Mouse (Mus musculus) ovary, postnatal 10 days (tissue): Measurements from ENCODE around the gene Hcar2.

Source experiments
- DNase-seq: peaks from one replicate; pipeline ENCODE4 v3.0.0; 2022; ENCODE audit warnings: low spot score

Hcar2 gene

GRCm38 (mm10) chr5:123865365-123865764, at the start of gene Hcar2:
Gene Hcar2, minus strand, starts transcription at chr5:123865499.
- DNase-seq, result no peak

GRCm38 (mm10) chr5:123914852-123915251, 49.6 kb upstream of the Hcar2 start:
- no peak for DNase-seq

DNA sequence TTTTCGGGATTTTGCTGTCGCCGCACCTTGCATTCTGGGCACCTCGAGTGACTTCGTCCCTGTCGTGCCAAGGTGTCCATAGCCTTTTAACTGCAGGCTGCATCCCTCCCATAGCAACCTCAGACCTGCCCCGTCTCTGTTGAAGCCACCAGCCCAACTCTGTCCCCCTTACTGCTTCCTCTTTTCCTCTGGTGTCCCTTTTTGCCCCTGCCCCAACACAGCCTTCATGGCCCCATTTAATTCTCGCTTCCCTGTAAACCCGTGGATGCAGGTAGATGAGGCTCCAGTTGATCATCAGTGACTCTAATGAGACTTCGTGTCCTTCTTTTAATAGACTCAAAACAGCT, 42.3 kb upstream of the Hcar2 start:
- DNase-seq, result no peak

DNA sequence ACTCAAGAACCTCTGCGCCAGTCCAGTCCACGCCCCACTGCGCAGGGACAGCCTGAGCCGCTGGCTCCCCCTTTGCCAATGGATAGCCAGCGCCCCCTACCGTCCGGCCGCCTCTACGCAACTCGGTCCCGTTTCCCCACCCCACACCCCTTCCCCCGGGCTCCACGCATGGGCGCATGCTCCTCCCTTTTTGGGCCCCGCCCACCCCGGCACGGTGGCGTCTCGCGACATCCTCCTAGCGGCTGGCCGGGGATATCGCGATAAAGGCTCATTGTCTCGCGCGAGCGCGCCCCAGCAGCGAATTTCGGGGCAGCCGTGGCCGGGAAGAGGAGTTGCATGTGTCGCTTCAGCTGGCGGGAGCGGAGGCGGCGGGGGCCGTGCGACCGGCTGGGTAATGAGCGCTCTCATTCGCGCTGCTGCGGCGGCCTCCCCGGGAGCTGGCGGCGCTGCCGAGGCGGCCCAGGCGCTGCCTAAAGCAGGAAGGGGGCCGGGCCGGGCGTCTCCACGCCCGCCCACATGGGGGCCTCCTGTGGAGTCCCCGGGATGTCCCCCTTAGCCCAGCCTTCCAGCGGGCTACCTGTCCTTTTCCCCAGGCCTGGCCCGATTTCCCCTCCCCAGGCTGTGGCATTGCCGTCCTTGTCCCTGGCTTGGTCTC, 41.8 kb upstream of the Hcar2 start, which contains the start of gene Denr:
Gene Denr (plus strand): TSS at position 200 of the 655 bp plus-strand sequence.
- DNase-seq, result peak; percentile 99

DNA sequence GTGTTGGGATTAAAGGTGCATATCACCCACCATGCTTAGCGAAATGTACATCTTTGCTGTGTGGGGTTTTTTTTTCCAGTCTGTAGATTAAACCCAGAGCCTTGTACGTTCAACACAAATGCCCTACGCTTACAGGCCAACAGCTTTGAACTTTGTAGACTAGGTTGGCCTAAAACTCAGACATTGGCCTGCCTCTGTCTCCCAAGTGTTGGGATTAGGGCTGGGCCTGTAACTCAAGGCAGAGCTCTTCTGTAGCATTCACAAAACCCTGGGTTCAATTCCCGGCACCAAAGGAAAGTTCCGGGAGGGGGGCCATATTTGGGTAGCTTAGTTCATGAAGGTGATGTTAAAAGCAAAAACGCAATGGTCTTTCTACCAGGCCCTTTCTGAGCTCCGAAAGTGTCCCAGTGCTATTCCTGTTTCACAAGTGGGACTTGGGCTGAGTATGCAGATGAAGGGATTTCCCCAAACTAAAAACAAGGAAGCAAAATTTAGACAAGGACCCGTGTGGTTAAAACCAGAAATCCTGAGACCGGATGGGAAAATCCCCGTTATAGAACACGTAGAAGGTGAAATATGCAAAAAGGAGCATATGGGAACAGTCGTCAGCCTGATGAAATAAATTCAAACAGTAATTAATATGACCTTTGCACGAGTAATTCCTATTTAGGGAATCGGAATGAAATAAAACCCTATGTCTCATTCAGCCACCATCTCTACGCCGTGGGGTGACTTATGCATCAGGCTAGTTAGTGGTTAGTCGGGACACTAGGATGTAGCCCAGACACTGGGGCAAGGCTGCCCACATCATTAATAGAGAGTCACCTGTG, 41.1 kb upstream of the Hcar2 start:
- no peak for DNase-seq

DNA sequence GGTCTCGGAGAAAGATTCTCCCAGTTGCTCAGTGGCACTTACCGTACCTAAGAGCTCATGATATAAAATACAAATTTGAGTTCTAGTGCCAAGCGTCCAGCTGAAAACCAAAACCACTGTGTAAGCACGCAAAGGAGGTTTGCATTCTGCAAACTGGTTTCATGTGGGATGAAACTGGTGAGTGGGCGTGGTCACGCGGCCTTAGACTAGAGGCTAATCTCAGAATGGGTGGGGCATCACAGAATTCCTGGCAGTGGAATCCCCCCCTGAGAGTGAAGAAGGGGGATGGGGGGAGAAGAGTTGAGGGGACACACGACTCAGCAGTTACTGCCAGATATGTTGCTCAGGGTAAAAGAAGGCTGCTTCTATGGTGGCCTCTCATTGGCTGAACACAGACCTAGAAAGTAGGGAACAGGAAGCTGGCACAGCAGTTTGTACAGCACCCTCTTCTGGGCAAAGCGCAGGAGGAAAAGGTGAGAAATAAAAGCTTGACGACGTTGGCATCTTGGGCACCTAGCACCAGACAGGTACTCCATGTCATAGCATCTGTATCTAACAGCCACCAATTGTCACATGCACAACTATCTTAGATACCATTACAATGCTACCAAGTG, 38.9 kb upstream of the Hcar2 start:
- no peak for DNase-seq

DNA sequence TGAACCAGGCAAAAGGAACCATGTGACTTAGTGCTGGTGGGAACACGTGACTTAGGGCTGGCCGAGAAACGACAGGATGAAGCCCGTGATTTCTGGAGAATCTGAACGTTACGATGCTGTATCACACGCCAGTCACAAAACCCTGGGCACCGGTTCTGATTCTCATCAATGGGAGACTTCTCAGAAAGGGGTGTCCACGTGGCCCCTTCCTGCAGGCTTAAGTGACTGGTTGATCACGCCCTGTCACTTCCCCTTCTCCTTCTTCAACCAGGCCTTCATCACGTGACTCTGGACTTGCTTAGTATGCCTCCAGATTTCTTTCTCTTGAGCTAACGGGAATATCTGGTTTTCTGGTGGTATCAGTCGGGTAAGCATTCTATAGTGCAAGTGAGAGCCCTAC, 32.1 kb upstream of the Hcar2 start:
- DNase-seq, result no peak

DNA sequence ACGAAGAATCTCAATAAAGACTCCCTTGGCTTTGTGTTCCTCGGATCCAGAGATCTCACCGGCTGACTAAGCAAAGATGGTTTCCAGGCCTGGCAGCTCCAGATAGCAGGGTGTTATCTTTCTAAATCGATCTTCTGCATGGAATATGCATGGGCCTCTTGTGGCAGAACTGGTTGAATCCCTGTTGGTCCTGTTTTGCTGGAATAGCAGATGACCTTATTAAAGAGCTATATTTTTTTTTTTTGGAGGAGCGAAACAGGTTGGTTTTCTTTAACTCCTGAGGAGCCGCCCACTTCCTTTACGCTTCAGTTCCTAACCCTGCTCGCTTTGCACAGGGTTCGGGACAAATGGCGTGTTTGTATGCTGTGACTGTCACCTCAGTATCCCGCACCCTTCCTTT, 31.1 kb upstream of the Hcar2 start:
- no peak for DNase-seq

GRCm38 (mm10) chr5:123893520-123893919, 28.2 kb upstream of the Hcar2 start:
- no peak for DNase-seq

GRCm38 (mm10) chr5:123891669-123892068, 26.4 kb upstream of the Hcar2 start:
- no peak for DNase-seq

- DNase-seq, result no peak
Measured at GRCm38 (mm10) chr5:123890987-123891386, 25.7 kb upstream of the Hcar2 start.

DNA sequence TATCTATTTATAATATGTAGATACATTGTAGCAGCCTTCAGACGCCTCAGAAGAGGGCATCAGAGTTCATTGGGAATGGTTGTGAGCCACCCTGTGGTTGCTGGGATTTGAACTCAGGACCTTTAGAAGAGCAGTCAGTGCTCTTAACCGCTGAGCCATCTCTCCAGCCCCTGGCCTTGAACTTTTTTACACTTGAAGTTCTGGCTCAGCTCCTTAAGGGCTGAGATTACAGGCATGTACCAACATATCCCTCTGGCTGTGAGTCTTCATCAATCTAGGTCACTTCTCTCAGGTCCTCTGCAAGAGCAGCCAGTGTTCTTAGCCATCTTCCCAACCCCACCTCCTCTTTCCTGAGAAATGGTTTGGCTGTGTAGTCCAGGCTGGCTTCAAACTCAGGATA, 25.0 kb upstream of the Hcar2 start:
- no peak for DNase-seq

DNA sequence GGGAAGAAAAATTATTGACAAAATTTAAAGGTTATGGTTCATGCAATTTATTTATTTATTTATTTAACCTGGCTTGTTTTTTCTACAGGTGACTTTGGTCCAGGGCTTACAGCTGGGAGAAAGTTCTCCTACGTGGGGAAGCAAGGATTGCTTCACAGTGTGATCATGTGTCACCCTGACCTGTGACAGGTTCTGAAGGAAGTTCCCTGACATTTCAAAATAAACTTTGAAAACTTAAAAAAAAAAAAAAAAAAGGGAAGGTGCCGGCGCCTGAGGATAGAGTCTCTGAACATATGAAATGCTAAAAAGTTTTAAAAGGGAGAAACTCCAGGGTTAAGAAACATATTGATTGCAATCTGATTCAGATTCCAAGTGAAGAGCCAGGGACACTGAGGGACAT, 21.1 kb upstream of the Hcar2 start:
- no peak for DNase-seq

- DNase-seq, result no peak
Measured at GRCm38 (mm10) chr5:123884332-123884731, 19.0 kb upstream of the Hcar2 start.

GRCm38 (mm10) chr5:123883891-123884290, 18.6 kb upstream of the Hcar2 start:
- no peak for DNase-seq

DNA sequence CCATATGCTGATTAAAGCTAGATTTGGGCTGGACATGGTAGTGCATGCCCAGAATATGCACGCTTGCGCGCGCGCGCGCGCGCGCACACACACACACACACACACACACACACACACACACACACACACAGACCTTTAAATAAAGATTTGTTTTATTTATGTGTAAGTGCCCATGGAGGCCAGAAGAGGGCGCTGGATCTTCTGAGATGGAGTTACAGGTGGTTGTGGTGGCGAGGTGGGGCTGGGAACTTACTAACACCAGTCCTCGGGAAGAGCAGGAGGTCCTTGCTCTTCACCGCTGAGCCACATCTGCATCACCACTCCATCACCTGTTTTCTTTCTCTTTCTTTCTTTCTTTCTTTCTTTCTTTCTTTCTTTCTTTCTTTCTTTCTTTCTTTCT, 15.5 kb upstream of the Hcar2 start:
- DNase-seq, result no peak

- peak; percentile 22 for DNase-seq
Measured at GRCm38 (mm10) chr5:123879928-123880327, 14.6 kb upstream of the Hcar2 start, which contains the start of gene Hcar1. Gene Hcar1, minus strand, starts transcription at chr5:123880020.

DNA sequence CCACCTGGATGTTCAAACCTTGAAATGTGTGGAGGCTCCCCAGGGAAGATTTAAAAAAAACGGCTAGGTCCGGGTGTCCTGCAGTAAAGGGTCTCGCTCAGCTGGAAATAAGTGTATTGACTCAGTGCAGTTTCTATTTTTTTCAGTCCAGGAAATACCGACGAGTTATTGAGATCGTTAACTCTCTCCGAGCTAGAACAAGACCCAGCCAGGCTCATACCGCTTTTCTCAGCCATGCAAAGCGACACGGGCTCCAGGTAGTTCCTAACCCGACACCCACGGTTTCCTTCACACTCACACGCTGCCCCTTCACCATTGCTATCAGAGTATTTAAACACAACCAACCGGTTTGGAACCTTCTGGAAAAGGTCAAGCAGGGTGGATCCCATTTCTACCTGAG, 12.8 kb upstream of the Hcar2 start:
- DNase-seq, result no peak

GRCm38 (mm10) chr5:123874177-123874576, 8.9 kb upstream of the Hcar2 start:
- no peak for DNase-seq

DNA sequence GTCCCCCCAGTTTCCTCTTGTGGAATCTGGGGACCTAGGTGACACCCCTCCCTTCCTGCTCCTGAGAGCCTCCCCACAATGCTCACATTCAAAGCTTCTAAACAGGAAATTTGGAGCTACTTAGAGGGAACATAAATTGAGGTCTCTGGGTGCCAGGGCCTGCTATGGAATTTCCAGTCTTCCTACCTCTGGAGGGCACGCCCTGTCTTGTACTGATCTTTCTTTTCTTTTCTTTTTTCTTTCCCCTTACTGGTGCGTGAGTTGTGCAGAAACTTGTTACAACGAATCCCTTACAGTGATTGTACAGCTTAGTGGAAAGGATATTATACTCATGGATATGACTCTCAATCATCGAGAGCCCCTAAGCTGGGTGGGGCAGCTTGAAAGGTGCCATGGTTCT, 4.3 kb upstream of the Hcar2 start:
- DNase-seq, result no peak

DNA sequence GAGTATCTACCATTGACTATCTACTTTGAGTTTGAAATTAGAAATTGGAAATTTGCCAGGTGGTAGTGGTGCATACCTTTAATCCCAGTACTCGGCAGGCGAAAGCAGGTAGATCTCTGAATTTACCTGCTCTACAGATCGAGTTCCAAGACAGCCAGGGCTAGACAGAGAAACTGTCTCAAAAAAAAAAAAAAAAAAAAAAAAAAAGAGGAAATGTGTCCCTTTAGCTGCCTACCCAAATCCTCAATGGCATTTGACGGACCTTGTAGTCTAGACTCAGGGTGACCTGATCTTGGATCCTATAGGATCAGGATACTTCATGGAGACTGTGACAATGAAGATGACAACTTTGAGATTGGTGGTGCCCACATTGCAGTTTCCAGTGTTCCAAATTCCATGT, 1.2 kb upstream of the Hcar2 start:
- DNase-seq, result no peak

GRCm38 (mm10) chr5:123863934-123864333, 1.4 kb downstream of the Hcar2 start:
- no peak for DNase-seq
